Mouse (Mus musculus) liver, adult (tissue): ENCODE results near the gene Snx18.

Experiments
- GATA4 ChIP-seq: IDR thresholded peaks from 2 replicates; pipeline ENCODE4 v1.6.1; 2014; ENCODE audit warnings: mild to moderate bottlenecking, low read length; ENCODE audit not compliant: insufficient replicate concordance

Snx18 gene

DNA sequence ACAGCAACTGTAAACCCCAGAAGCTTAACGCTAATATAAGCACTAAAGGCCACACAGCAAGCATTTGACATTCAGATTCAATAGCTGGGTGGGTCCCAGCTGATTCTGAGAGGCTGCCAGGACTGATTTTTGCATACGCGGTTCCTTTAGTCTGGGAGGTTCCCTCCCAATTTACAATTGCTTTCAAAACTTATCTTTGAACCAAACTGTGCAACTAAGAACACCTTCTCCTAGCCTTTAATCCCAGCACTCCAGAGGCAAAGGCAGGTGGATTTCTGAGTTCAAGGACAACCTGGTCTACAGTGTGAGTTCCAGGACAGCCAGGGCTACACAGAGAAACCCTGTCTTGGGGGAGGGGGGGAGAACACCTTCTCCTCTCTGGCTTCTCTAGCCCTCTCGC, 10.5 kb downstream of the Snx18 start:
- no peak for TF ChIP-seq GATA4

DNA sequence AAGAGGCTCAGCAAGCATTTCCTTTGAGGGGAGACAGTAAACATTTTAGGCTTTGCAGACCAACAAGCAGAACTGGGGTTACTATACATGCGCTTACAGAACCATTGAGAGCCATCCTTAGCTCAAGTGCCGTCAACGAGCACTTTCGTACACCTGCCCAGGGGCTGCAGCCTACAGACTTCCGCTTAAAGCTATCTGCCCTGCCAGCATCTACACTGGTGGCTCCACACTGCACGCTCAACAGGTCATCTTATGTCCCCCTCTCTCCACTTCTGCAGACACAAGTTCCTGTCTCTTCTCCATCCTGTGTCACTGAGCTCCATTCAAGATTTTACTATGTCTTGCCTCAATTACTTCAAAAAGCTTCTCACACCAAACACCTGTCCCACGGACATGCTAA, 11.0 kb downstream of the Snx18 start:
- no peak for TF ChIP-seq GATA4

DNA sequence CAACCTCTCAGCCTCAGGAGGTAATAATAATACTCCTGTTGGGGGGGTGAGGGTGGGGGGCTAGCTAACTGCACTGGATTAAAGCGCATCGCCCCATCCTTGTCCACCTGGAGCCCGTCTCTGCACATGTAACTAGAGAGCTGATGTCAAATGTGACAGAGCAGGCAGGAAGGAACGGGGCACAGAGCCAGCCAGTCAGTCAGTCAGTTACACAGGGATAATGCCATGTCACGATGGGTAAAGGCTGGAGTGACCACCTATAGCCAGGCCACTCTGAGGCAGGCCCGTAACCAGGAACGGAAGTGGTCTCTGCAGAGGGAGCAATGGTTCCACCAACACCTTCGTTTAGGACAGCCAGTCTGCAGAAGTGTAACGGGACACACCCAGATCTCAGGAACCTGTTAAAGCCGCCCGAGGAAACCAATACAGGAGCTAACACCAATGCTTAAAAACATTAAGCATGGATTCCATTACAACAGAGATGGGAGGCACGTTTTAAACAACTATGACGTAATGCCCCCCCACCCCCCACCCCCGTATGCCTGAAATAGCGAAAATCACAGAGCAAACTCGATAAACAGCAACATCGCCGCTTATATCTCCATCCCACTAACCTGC, 11.5 kb downstream of the Snx18 start:
- TF ChIP-seq GATA4, result no peak

DNA sequence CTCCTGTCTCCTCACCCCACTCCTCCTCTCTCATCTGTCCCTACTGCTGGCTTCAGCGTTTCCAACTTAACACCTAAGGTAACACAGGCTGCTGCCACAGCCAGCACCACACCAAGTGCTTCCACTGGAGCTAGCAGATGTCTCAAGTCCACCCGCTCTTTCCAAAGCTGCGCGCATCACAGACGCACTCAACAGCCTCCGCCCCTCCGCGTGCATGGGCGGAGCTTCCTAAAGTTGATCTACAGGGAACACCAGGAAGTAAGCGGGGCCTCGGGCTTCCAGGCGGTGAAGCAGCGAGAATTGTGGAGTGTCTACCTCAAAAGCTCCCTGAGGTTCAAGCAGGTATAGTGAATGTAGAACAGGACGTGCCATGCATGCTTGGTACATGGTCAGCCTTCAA, 12.2 kb downstream of the Snx18 start:
- TF ChIP-seq GATA4, result no peak

DNA sequence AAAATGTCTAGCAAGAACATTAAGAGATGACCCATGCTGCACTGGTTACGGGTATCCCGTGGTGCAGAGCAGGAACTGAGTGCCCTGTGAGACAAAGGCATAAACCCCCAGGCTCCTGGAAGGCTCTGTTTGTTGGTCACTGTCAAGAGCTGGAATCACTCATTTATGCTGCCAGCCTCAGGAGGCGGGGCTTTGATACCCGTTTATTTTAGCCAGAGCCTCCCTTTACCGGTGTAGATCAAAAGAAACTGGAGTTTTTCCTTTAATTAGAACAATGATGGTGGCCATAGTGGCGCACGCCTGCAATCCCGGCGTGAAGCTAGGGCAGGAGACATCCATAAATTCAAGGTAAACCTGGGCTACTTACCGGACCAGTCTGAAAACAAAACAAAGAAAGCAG, 12.7 kb downstream of the Snx18 start:
- TF ChIP-seq GATA4, result no peak

DNA sequence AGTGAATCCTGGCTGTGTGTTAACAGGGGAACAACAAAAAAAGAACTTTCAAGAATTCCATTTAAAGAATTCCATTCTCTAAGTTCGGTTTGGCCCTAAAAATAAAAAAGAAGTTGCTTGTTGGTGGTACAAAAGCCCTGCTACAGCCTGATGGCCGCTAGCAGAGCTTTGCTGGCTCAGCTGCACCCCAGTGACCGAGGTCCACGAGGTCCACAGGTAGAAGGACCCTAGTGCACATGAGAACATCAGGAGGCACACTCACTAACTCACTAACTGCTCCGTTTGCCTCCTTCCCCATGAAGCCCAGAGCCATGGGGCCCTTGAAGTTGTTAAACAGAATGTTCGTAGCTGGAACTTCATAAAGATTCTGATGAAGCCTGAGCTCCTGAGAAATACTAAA, 14.0 kb downstream of the Snx18 start:
- no peak for TF ChIP-seq GATA4

DNA sequence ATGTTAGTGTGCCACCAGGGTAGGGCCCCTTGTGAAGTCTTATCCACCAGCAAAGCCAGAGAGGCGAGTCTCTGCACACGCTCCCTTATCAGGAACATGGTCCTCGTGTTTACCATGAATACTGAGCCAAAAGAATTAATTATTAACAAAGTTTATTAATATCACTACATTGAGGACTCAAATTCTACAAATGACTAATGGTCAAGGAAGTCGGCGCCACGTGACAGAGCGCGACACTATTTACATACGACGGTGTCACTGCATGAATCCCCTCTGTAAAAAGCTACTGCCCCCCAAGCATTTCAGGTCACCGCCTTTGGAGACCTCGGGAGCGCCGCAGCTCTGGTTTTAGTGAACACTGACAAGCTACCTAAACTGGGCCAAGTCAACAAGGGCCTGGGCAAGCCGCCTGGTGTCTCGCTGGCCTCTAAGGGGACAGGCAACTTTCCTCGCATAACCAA, 15.5 kb downstream of the Snx18 start:
- TF ChIP-seq GATA4, result peak; percentile 72; the same call in 1 of the 2 replicates

DNA sequence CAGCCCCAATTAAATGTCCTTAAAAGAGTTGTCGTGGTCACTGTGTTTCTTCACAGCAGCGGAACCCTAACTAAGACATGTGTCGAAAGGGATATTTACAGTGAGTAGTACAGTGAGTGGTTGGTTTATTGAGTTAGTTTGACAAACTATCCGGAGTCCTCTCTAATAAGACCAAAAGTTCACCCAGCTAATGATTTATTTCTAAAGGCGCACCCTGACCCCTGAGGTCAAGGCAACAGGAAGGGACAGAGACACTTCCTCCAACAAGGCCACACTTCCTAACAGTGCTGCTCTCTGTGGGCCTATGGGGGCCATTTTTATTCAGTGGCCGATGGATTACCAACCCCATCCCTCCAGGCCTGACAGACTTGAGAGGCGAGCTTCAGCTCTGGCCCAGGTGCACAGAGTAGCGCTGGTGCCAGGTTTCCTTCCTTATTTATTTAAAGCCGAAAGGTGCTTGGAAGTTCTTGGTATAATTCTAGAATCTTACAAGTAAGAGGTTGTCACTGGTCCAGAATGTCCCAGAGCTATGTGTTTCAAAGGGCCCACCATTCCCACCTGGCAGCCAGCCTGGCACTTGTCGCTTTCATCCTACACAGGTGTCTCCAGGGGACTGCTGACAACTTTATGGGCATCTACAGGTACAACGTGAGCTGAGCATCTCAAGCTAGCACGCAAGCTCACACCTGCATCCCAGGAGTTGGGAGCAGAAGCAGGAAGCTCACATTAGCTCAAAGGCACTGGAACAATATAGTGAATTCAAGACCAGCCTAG, 16.3 kb downstream of the Snx18 start:
- no peak for TF ChIP-seq GATA4

DNA sequence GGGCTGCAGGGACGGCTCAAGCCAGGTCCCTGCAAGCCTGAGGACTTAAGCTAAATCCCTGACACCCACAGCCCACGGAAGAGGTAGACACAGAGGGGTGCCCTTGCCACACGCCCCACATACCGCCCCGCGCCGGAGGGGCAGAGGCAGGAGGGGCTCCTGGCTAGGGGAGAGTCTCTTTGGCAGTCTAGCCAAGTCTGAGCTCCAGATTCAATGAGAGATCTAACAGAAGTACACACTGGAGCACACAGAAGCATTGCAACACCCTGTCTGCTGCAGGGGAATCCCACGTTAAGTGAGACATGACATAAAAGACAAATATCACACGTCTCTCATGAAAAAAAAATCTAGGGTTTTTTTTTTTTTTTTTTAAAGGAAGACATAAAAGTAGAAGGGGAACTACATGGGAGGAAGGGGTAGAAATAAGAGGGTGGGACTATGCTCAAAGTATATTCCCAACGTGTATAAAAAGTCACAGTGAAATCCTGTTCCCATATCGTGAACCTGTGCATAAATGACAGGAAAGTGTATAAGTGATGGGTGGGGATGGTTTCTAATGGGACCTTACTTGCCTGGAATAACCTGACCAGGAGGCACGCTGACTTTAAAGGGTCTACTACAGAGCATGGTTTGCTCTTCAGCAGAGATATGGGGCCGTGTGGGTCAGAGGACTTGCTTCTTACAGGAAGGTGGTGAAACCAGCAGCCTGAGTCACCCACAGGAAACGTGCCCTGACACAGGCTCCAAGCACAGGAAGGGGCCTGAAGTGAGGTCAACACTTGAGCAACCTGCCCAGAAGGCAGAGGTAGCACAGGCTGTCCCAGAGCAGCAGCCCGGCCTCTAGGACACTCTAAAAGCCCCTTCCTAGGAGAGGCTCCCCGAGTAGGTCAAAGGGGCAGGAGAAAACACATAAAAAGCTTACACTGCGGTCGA, 17.6 kb downstream of the Snx18 start:
- no peak for TF ChIP-seq GATA4

DNA sequence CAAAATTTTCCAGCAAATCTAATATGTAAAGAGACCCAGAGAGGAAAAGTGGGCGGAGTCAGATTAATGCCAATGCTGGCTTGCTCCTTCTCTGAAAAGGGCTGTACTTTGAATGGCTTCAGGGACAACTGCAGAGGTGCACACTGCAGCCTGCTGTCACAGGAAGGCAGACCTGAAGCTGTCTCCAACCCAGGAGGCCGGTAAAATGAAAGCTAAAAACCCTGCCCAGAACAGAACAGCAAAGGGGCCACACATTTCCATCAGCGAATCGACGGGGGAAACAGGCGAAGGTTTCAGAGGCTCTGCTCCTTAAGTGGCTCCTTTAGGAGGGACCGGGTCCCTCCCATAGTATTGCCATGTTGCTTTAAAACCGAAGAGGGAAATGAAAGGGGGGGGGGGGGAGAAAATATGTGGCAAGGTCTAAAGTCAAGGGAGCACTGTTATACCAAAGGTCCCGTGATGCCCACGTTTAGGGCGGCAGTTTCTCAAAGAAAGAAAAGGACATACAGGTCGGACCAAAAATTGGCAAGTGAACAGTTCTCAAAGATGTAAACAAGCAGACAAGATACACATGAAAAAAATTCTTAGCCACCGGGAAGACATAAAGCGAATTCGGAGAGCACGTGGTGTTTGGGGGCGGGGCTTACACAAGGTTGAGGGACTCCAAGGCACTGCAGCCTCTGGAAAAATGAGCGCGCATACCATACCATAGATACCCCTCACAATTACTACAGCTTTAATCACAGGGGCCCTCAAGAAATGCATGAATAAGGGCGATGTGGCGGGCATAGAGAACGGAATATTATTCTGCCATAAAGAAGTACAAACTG, 18.4 kb downstream of the Snx18 start:
- TF ChIP-seq GATA4, result no peak

DNA sequence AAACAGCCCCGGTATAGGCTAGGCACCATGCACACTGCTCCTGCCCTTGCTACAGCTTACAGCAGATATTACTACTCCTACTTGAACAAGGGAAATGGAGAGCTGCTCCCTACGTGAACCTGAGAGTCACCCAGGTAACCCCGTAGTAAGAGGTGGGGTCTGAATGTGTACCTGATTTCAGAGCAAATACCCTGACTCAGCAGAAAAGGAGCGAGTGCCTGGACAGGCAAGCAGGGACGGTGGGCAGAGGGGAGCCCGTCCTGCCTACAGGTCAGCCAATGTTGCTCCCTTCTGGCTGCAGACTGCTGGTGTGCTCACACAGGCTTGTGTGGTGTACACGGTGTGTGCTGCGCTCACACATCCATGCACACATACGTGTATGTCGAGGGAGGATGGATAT, 20.7 kb downstream of the Snx18 start:
- no peak for TF ChIP-seq GATA4

DNA sequence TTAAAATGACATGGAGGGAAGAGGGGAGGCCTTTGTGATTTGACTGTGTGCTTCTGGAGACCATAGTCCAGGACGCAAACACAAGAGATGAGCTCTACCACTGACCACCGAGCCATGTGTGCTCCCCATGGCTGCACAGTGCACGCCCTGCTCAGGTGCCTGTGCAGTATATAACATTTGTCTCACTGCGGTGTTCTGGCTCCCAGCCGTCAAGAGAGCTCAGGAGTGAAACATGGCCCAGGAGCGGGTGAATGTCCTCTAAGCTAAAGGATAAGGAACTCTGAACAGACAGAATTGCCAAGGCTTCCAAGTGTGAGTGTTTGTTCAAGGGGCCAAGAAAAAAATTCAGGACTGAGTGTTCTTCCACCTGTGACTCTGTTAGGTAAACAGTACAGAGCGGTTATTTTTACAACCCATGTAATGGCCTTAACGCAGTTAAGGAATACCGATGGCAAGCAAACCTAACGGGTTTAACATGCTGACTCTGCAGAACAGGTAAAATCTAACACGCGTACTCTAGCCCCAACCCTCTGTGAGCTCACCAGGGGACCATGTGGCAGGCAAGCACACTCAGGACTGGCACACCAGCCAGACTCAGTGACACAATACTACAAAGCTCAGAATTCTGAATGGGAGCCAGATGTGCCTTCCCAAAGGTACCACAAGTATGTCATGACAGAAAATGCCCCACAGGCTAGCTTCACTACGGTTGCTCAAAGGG, 21.4 kb downstream of the Snx18 start:
- no peak for TF ChIP-seq GATA4

DNA sequence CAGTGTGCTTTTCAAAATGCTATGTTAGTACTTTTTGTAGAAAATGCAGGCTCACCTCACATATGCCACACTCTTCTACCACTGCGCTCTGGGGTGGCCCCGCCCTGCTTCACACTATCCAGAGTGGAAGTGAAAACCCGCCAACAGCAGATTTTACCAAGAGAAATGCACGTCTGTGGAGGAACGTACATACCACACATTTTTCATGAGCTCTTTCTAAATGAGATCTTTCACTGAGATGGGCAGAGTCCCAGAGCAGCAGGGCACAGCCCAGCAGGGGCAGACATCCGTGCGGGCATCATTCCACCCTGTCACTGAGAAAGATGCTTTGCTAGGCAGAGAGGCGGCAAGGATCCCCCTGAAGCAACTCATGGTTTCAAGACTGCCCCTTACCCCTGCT, 22.4 kb downstream of the Snx18 start:
- TF ChIP-seq GATA4, result no peak

DNA sequence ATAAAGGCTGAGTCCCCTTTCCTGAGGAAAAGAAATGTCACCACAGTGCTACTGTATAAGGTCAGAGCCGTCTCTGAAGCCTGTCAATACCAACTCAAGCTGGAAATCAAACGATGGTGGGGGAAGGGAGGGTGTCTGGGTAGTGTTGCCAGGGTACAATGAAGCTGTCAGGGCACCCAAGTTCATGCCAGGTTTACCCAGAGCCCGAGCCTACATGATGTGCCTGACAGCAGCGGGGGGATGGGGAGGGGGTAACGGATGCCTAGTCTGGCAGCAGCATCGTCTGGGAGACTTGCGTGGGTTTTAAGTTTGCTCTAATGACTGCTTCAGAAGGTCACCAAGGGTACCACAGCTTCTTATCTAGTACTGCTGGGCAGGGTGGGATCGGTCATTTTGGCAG, 23.1 kb downstream of the Snx18 start:
- TF ChIP-seq GATA4, result no peak
